Mouse (Mus musculus) lung, postnatal 36 days (tissue): ENCODE data around the gene Il22ra1.
"Not testable (repeated sequence)": the region's sequence is repeated elsewhere in the genome, so short reads cannot be mapped to it uniquely, and the experiment has no call there.

Source experiments
- DNase-seq: peaks from one replicate; pipeline ENCODE4 v3.0.0; 2022; ENCODE audit warnings: mixed read lengths

The Il22ra1 gene

GRCm38 (mm10) chr4:135727817-135728216, at the start of gene Il22ra1:
Il22ra1 (plus strand) TSS chr4:135728172.
- DNase-seq, result peak; percentile 15

GRCm38 (mm10) chr4:135679316-135679715, 48.7 kb upstream of the Il22ra1 start:
- DNase-seq, result peak; percentile 38

- DNase-seq, result no peak
Measured at GRCm38 (mm10) chr4:135681789-135682188, 46.2 kb upstream of the Il22ra1 start.

- peak; percentile 75 for DNase-seq
Measured at GRCm38 (mm10) chr4:135683553-135683952, 44.4 kb upstream of the Il22ra1 start.

- DNase-seq, result peak; percentile 22
Measured at GRCm38 (mm10) chr4:135684731-135685130, 43.2 kb upstream of the Il22ra1 start.

GRCm38 (mm10) chr4:135685906-135686567, 41.9 kb upstream of the Il22ra1 start, which contains the start of gene Ifnlr1:
Ifnlr1 (plus strand) TSS chr4:135686287.
- DNase-seq, result peak; percentile 61

GRCm38 (mm10) chr4:135686568-135686953, 41.4 kb upstream of the Il22ra1 start:
- DNase-seq, result peak; percentile 18

- no peak for DNase-seq
Measured at GRCm38 (mm10) chr4:135689797-135690196, 38.2 kb upstream of the Il22ra1 start.

- peak; percentile 82 for DNase-seq
Measured at GRCm38 (mm10) chr4:135690241-135690640, 37.7 kb upstream of the Il22ra1 start.

- DNase-seq, result no peak
Measured at GRCm38 (mm10) chr4:135692916-135693315, 35.1 kb upstream of the Il22ra1 start.

- DNase-seq, result no peak
Measured at GRCm38 (mm10) chr4:135698498-135698897, 29.5 kb upstream of the Il22ra1 start.

GRCm38 (mm10) chr4:135703497-135703896, 24.5 kb upstream of the Il22ra1 start:
- no peak for DNase-seq

GRCm38 (mm10) chr4:135704016-135704415, 24.0 kb upstream of the Il22ra1 start:
- DNase-seq, result no peak

GRCm38 (mm10) chr4:135706045-135706444, 21.9 kb upstream of the Il22ra1 start:
- no peak for DNase-seq

GRCm38 (mm10) chr4:135709072-135709564, 18.9 kb upstream of the Il22ra1 start:
- DNase-seq, result peak; percentile 91

GRCm38 (mm10) chr4:135709621-135710020, 18.4 kb upstream of the Il22ra1 start:
- DNase-seq, result no peak

GRCm38 (mm10) chr4:135710392-135710791, 17.6 kb upstream of the Il22ra1 start:
- DNase-seq, result no peak

- no peak for DNase-seq
Measured at GRCm38 (mm10) chr4:135714776-135715175, 13.2 kb upstream of the Il22ra1 start.

- DNase-seq, result not testable (repeated sequence)
Measured at GRCm38 (mm10) chr4:135716438-135716837, 11.5 kb upstream of the Il22ra1 start.

- DNase-seq, result no peak
Measured at GRCm38 (mm10) chr4:135722540-135723290, 5.3 kb upstream of the Il22ra1 start.

- no peak for DNase-seq
Measured at GRCm38 (mm10) chr4:135726416-135726815, 1.6 kb upstream of the Il22ra1 start.

GRCm38 (mm10) chr4:135730204-135730603, 2.2 kb downstream of the Il22ra1 start:
- no peak for DNase-seq

GRCm38 (mm10) chr4:135730951-135731350, 3.0 kb downstream of the Il22ra1 start:
- DNase-seq, result no peak

GRCm38 (mm10) chr4:135733901-135734300, 5.9 kb downstream of the Il22ra1 start:
- no peak for DNase-seq
